Mouse (Mus musculus) hindlimb bud, embryonic 11.5 days (tissue): ENCODE data around the gene Adamts4.
A peak's percentile ranks its signal among the peaks of the same experiment; 100 is the strongest.

ENCODE experiments used
- DNase-seq: peaks from one replicate; pipeline ENCODE4 v3.0.0-alpha.2; 2012; ENCODE audit warnings: low read depth, low spot score; ENCODE audit errors: extremely low spot score

Gene Adamts4

DNA sequence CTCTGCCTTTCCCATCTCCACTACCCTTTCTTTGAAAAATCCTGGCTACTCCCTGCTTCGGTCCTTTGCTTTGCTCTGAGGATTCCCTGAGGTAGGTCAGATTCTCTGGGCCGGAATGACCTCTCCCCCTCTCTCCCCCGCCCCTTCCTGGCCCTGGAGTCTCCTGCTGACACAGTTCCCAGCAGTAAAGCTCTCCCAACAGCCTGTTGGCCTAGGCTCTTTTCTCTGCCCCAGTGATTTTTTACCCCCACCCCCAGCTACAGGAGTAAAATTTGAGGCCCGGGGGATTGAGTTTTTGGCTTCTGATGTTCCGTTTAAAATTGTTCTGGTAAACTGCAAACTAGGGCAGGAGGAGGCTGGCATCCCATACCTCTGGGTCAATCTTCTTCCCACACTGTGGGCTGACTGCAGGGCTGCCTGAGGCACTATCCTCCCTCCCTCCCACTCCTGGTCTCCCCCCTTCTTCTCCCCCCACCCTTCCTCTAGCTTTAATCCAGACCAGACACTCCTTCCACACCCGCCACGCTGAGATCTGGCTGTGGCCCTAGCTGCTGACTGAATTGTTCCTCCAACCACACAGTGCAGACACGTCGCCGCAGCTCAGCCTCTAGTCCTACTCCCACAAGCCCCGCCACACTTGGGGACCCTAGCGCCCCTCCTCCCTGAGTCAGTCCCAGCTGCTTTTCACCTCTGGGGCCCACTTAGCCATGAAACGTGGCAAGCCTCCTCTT lies 1.5 kb downstream of the Adamts4 start:
- no peak for DNase-seq

DNA sequence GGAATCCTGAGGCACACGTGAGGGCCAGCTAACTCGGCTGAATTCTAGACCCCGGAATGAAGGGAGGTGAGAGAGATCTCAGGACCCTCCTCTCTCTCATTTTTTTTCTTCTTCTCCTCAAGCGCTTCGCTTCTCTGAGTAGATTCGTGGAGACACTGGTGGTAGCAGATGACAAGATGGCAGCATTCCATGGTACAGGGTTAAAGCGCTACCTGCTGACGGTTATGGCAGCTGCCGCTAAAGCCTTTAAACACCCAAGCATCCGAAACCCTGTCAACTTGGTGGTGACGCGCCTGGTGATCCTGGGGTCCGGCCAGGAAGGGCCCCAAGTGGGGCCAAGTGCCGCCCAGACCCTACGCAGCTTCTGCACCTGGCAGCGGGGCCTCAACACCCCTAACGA lies 2.2 kb downstream of the Adamts4 start:
- DNase-seq, result no peak

DNA sequence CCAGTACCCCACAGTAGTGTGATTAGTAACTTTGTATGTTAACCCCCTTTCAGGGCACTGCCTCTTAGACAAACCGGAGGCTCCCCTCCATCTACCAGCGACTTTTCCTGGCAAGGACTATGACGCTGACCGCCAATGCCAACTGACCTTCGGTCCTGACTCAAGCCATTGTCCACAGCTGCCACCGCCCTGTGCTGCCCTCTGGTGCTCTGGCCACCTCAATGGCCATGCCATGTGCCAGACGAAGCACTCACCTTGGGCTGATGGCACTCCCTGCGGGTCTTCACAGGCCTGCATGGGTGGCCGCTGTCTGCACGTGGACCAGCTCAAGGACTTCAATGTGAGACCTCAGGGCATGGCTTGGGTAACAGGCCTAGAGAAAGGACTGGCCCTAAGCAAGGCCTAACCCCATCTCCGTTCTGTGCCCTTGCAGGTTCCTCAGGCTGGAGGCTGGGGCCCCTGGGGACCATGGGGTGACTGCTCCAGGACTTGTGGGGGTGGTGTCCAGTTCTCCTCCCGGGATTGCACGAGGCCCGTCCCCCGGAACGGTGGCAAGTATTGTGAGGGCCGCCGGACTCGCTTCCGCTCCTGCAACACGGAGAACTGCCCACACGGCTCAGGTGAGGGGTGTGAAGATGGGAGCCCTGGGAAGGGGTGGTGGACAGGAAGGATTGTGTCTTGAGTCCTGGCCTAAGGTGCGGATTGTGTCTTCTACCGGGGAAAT lies 6.0 kb downstream of the Adamts4 start:
- no peak for DNase-seq

DNA sequence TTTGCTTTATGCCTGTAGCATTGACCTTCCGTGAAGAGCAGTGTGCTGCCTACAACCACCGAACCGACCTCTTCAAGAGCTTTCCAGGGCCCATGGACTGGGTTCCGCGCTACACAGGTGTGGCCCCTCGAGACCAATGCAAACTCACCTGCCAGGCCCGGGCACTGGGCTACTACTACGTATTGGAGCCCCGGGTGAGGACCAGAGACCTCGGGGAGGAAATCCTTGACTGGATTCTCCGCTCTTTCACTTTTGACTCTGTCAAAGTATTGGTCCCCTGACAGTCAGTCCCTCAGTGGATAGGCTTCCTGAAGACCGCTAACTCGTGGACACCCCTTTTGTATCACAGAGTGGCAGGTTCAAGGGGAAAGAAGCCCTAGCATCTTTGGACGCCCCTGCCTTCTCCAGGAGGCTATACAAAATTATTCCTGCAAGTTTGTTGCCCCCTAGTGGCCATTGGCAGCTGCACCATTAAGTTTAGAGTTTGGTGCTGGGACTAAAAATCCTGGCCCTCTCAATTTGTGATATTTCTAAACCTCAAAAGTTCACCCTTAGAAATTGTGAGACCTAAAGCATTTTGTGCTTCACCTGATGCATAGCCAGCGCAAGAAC lies 6.8 kb downstream of the Adamts4 start:
- DNase-seq, result no peak

DNA sequence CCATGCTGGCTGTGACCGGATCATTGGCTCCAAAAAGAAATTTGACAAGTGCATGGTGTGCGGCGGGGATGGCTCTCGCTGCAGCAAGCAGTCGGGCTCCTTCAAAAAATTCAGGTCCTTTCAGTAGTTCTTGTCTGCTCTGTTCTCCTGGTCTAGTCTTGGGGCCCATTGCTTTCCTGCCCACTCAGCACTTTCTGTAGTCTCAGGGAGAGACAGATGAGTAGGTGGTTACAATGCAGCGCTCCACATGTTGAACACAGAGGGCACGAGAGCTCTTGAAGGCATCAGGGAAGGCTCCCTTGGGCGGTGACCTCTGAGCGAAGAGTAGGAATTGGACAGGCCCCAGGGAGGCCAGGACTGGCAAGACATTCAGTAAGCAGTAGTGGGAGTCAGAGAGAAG lies 7.6 kb downstream of the Adamts4 start:
- DNase-seq, result no peak

DNA sequence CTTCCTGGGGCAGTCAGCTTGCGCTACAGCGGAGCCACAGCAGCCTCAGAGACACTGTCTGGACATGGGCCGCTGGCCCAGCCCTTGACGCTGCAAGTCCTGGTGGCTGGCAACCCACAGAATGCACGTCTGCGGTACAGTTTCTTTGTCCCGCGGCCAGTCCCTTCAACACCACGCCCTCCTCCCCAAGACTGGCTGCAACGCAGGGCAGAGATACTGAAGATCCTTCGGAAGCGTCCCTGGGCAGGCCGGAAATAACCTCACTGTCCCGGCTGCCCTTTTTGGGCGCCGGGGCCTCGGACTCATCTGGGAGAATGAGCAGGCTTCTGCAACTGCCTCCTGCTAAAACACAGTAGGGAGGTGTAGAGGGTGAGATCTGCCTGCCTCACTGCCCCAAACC lies 8.7 kb downstream of the Adamts4 start:
- DNase-seq, result no peak

DNA sequence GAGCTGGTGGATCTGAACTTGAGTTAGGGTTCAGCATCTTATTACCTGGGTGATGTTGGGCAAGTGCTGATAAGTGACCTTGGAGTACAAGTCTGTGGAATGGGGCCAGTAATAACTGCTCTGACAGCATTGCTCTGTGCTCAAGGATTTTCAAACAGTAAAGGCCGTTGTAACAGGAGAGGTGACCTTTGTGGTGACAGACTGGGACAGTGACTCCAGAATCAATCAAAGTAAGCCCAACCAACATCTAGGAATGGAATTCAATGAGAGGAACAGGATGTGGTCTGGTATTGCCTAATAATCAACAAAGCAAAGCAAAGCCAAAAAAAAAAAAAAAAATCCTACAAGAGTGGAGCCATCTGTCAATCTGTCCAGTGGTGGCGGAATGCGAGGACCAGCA lies 10.1 kb downstream of the Adamts4 start:
- no peak for DNase-seq

DNA sequence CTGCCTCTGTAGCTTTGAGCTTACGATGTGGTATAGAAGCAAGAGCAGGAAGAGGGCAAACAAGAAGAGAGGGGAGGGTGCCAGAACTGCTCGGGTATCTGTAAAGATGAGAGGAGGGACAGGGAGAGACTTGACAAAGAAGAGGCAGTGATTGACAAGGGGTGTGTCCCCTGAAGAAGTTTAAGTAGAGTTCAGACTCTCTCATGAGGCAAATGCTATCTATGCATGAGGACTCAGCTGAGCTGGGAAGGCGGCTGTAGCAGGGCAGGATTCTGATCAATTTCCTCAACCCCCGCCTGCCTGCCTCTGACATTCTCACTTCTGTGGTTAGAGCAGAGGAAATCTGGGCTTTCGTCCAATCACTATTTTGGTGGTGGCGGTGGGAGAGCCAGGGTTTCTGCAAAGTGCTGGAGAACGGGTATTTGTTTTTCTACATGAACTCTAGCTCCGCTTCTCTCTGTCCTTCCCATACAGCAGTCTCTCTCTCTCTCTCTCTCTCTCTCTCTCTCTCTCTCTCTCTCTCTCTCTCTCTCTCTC lies 12.4 kb downstream of the Adamts4 start:
- DNase-seq, result no peak

DNA sequence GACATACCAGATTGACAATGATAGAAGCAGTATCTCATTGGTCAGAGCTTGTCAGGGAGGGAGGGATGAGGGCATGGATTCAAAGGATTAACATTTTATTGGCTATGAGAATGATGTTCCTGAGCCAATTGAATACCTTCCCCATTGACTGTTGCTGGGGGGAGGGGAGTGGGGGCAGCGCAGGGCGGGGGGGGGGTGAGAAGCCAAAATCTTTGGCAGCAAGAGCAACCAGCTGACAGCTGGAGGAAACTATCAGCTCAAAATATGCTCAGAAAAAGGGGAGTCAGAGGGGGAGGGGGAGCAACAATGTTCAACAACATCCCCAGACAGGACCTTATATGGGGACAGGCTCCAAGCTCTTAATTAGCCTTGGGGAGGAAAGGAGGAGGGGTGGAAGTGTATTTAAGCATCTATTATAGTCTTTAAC lies 13.0 kb downstream of the Adamts4 start:
- no peak for DNase-seq

DNA sequence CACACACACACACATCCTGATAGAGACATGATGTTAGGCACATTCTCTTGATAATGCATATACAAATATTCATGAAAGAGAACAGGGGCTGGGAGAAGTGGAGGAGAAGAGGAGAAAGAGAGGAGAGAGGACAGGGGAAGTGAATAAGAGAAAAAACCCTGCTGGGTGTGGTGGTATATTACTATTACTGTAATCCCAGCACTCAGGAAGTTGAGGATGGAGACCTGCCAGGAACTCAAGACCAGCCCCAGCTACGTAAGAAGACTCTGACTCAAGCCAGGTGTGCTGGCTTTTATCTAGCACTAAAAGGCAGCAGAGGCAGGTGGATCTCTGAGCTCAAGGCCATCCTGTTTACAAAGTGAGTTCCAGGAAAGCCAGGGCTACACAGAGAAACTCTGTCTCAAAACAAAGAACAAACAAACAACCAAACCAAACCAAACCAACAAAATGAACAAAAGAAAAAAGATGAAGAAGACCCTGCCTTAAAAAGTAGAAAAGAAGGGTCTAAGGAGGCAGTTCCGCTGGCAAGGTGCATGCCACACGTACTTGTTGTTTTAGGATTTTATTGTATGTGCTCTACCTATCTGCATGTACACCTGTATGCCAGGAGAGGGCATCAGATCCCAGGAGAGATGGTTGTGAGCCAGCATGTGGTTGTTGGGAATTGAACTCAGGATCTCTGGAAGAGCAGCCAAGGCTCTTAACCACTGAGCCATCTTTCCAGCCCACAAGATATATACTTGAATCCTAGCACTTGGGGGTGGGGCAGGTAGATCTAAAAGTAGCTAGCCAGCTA lies 13.6 kb downstream of the Adamts4 start:
- no peak for DNase-seq

DNA sequence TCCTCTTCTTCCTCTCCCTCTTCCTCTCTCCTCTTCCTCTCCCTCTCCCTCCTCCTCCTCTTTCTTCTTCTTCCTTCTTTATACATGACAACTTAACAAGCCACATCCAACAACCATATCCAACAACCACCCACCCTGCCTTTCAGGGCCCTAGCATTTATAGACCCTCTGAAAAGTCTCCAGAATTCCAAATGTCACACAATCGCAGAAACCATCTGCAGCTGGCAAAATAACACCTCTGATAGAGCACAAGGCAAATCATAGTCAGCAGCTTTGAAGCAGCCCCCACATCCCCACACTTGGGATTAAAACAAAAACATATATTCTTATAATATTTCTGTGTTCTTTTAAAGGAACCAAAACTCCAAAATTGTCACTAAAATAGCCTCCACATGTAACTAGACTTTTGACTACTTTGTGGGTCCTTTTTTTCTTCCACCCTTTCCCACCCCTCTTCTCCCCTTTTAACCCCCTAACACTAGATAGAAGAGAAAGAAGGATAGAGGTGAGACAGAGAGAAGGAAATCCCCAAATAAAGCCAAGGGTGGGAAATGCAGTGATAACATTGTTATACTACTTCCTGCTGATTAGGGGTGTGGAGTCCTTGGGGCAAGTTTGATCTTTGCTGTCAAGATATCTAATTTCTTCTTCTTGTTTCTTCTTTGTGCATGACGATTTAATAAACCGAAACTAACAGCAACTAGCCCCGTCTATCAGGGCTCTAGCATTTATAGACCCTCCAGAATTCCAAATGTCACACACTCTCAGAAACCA lies 15.9 kb downstream of the Adamts4 start:
- DNase-seq, result no peak

DNA sequence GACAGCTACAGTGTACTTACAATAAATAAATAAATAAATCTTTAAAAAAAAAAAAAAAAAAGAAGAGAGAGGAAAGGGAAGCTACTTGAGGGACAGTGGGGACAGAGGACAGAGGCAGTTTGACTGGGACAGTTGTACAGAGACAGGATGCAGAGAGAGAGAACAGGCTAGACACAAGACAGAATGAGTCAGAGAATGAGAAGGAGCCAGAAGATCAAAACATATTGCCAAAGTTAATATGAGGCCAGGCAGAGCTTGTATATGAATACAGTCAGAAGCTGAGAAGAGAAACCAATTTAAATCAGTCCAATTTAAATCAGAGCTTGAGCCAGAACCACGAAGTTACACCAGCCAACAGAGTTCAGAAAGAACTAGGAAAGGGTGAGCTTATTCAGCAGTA lies 18.1 kb downstream of the Adamts4 start:
- DNase-seq, result no peak

DNA sequence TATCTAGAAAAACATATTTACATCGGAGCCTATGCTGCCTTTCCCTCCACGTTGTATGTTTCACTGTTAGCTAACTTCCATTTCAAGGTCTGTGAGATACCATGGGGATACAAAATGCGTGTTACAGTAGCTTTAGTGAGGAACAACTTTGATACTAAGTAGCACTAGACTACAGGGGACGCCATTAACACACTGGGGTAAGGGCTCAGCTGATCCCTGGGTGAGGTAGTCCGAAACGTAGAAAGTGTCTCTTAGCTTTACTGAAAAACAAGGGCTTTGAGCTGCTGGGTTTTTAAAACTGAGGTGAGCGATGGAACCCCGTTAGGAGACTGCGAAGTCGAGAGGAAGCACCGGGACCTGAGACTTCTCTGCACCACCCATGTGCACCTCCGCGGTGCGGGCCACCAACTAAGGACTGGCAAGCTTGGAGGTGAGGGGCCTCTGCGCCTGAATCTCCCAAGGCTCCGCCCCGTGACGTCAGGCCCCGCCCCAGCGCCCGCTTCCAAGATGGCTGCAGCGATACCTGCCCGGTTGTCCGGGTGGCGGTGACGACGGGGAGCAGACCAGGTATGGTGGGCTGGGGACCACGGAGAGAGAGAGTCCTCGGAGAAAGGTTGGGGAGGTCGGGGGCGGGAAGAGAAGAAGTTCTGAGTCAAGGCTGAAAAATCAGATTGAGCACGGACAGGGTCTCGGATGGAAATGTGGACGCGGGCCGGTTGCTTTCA lies 19.8 kb downstream of the Adamts4 start, which contains the start of gene B4galt3:
Gene B4galt3, plus strand, starts transcription at position 481 of the 725 bp plus-strand sequence.
- peak; percentile 42 for DNase-seq

DNA sequence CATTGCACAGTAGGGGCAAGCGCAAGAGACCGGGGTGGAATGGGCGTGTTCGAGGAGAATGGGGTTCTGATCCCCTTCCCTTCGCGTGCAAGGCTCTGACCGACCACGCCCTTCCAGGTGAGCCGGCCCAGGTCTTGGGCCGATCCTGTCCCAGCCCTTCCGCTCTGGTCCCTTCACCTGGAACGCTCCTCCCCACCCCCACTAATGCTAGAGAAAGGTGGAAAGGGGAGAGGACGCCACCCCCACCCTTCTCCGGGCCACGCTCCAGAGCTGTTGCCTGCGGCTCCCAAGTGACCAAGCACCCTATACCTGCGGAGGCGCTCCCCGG lies 20.3 kb downstream of the Adamts4 start:
- no peak for DNase-seq

DNA sequence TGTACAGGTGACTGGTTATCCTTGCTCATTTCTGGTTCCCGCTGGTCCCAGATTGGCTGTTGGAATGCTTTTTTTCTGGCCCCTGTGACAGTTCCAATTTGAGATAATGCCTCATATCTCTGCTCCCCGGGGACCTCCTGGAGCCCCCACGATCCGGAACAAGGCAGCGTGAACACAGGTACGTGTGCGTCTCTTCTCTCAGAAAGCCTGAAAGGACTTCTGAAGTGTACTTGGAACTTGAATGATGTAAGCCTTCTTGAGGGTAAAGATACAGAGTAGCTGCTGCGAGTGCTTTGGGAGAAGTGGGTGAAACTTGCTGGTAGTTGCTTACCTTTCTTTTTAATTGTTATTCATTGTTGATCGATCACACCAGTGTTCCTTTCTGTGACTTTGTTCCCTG lies 21.0 kb downstream of the Adamts4 start:
- no peak for DNase-seq

DNA sequence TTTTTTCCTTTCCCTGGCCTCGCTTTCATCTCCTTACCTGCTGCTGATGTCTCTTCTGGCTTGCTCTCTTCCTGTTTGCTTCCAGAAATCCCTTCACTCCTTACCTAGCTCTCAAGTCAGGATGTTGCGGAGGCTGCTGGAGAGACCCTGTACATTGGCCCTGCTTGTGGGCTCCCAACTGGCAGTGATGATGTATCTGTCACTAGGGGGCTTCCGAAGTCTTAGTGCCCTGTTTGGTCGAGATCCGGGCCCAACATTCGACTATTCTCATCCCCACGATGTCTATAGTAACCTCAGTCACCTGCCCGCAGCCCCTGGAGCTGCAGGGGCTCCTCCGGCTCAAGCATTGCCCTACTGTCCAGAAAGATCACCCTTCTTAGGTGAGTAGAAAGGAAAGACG lies 21.4 kb downstream of the Adamts4 start:
- no peak for DNase-seq

DNA sequence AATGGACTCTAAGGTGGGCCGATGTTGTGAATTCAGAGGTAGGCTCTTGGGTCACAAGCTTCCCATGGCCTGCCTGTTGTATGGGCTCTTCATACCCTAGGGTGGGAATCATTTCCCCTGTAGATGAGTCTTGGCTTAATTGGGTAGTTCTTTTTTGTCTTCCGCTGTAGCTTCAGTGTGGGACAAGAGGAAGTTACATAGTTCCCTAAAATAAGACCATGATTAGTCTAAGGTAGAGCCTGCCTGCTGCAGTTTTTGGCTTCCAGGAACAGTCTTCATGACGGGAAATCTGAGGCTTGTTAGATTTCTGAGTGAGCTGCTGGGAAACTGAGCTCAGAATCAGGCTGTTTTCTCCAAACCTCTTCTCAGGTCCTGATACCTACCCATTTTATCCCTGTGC lies 21.9 kb downstream of the Adamts4 start:
- no peak for DNase-seq

DNA sequence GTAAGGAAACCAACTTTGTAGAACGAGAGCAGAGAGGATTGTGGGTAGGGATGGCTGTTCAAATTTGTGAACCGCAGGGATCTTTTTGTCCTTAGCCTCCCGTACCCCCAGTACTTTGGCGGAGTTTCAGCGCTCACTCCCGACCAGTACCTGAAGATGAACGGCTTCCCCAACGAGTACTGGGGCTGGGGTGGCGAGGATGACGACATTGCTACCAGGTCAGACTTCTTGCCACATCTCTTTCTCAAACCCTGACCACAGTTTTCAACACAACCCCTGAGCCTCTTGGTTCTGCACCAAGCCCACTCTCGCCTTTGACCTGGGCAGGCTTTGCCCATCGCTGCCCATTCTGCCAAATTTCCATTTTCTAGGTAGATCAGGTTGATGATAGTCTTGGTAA lies 23.9 kb downstream of the Adamts4 start:
- no peak for DNase-seq

DNA sequence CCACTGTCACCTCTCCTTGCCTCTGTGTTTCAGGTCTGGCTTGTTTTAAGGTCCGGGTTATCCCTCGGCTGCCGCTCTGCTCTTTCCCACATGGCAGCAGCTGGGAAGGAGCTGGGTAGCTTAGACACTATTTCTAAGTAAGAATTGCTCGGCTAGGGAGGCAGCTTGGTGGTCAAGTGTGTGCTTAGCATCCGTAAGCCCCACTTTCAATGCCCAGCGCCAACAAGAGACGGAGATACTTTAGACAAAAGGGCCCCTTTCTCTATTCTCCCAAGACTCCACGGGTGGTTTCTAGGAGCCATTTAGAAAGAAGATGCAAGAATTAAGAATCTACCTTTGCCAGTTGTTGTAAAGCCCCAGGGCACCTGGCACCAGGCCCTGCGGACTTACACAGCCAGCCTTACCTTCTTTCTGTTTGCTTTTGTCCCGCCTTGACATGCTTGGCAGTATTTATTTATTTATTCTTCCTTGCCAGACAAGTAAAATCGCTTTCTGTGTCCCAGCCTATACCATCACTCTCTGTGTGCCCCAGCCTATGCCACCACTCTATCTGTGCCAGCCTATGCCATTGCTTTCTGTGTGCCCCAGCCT lies 25.0 kb downstream of the Adamts4 start:
- DNase-seq, result no peak
